Mouse (Mus musculus) macrophage (primary cell): ENCODE data around the gene Phf20. TPM values are rescaled to one million over a fixed set of nuclear protein-coding genes. Genes with fewer than 3 reads are reported as not detected.
"Not testable (repeated sequence)": the region's sequence is repeated elsewhere in the genome, so short reads cannot be mapped to it uniquely, and the experiment has no call there.

Experiments used
- H3K27ac ChIP-seq: fragments of 350-480 bp; formaldehyde crosslinking; 2 replicates; pipeline ENCODE4 v1.9.0; 2021
- H3K36me3 ChIP-seq: fragments of 350-480 bp; formaldehyde crosslinking; 2 replicates; pipeline ENCODE4 v1.9.0; 2021; ENCODE audit errors: inconsistent target
- H3K4me3 ChIP-seq: fragments of 350-480 bp; formaldehyde crosslinking; 2 replicates; pipeline ENCODE4 v1.9.0; 2021; ENCODE audit errors: inconsistent target
- H3K79me2 ChIP-seq: fragments of 350-480 bp; formaldehyde crosslinking; 2 replicates; pipeline ENCODE4 v1.9.0; 2021; ENCODE audit errors: inconsistent target
- WGBS: methylation state at CpG from one replicate; pipeline ENCODE4 v1.1.7; 2026; ENCODE audit warnings: inconsistent platforms; ENCODE audit not compliant: missing documents; 5-methylcytosine and 5-hydroxymethylcytosine counted together
- polyA plus RNA-seq: library from polyadenylated mRNA; stranded (reverse); fragments of 250-400 nt; gene quantifications from 3 replicates; pipeline ENCODE4 v1.2.4, GENCODE M21; 2018; ENCODE audit warnings: inconsistent platforms
- total RNA-seq, 78 experiments: library from RNA; depleted of rRNA; stranded (reverse); fragments of 250-400 nt; gene quantifications; 1 replicate in 9 of 78; 2 replicates in 24 of 78; 3 replicates in 43 of 78; 4 replicates in 2 of 78; pipeline ENCODE4 v1.2.4; 2018; ENCODE audit warnings: inconsistent platforms in 56 of 78

Phf20 gene
- 100 to 1,000 TPM; 176 to 613 (median 471) TPM for total RNA-seq (2018; cell fraction: chromatin; rRNA removed)
- total RNA-seq (2018; cell fraction: cytosol; rRNA removed): 10 to 100 TPM; 18.1 to 64.1 (median 43.5) TPM
- 100 to 1,000 TPM in 19 of 26 experiments, 10 to 100 TPM in 7; 55.0 to 247 (median 149) TPM for total RNA-seq (2018; cell fraction: nucleus; rRNA removed)
- 30.3 to 83.9 TPM (median 31.8 TPM) in 3 replicates for polyA plus RNA-seq

DNA sequence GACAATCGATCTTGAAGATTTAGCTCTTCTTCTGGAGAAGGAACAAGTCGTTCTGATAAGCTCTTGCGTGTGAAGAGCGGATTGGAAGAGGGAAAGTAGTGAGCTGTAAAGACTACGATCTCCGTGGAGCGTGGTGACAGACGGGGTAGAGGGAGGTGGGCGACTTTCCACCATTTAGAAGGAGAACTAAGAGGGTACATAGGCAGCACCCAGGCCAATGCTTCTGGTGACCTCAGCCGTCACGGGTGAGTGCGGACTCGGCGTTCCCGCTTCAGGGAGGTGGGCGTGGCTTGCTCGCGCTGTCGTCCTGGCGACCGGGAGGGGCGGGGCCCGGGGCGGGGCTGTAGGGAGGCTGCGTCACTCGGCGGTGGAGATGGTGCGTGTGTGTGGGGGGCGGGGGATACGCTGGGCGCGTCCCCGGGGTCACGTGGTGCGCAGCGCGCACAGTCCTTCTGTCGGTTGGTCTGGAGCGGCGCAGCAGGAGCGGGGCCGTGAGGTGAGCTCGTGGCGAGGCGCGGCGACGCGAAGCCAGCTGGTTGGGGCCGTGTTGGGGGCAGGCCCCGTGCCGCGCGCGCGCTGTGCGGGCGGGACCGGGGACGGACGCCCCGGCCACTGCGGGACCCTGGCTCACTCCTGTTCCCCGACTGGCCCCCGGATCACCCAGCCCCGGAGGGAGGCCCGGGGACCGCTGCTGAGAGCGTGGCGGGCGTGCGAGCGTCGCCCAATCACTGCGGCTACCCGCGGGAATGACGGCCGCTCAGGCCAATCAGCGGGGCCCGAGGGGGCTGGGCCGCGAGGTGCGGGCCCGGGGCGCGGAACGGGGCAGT is at the start of gene Phf20:
Phf20 (plus strand) TSS at position 165 of the 827 bp plus-strand sequence.
- no peaks in the 10 kb centered on the region for H3K36me3 ChIP-seq
- peak within 1 kb of the TSS; percentile 85 for H3K4me3 ChIP-seq
- peak within 1 kb of the TSS; percentile 91 for H3K27ac ChIP-seq
- WGBS: 1% methylated on average over 80 of the region's 88 CpGs
- peaks cover 46% of the 10 kb centered on the region for H3K79me2 ChIP-seq

DNA sequence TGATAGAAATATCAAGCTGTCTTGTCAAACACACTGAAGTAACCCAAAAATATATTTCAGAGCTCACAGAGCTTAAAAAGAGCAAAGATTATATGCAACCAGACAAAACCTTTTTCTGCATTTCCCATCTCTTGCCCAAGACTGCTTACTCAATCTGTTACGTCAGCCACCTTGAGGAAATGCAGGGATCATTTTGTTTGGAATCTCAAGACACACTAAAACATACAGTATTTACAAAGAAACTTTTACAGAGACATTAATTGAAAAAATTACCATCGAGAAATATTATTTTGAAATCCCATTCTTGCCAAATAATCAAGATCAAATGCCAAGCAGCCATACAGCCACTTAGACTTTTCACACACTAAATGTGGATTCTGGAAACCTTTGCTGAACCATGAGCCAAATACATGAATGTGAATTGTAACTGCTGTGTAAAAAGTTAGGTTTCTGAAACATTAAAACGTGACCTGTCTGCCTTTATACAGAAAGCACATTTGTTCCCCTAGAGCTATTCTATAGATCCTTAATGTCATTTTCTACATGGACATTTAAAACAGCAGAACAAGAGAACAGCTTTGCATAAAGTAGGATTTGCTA is 48.9 kb upstream of the Phf20 start:
- H3K36me3 ChIP-seq: peaks cover 33% of the 10 kb centered on the region

GRCm38 (mm10) chr2:156151538-156151937 is 44.7 kb upstream of the Phf20 start:
- Histone ChIP-seq H3K36me3 (peaks cover 68% of the 10 kb centered on the region), H3K4me3 (no peak overlapping the region), H3K27ac (no peak overlapping the region)

More for the DNA sequence above, 48.9 kb upstream of the Phf20 start:
- peaks cover 59% of the 10 kb centered on the region for H3K79me2 ChIP-seq
- no peak overlapping the region for H3K27ac ChIP-seq
- 71% methylated on average over 3 of the region's 3 CpGs for WGBS
- no peak overlapping the region for H3K4me3 ChIP-seq

DNA sequence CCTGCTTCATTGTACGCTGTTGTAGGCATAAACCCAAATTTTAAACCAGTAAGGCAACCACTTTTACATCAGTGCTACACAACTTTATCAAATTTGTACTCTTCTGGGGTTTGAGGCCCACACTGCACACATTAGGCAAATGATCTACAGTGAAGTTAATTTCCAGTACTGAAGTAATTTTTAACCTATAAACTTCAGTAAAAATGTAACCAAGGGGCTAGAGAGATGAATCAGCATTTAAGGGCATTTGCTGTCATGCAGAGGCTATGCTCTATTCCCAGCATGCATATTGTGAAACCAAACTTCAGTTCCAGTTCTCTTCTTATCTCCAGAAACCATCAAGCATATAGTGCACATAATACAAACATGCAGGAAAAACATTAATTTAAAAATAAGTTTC is 30.8 kb upstream of the Phf20 start:
- Histone ChIP-seq H3K4me3 (no peak overlapping the region), H3K36me3 (peaks cover 89% of the 10 kb centered on the region), H3K27ac (no peak overlapping the region), H3K79me2 (peaks cover 100% of the 10 kb centered on the region)
- 100% methylated on average over 1 of the region's 1 CpGs for WGBS

More at GRCm38 (mm10) chr2:156151538-156151937, 44.7 kb upstream of the Phf20 start:
- H3K79me2 ChIP-seq: peaks cover 83% of the 10 kb centered on the region

DNA sequence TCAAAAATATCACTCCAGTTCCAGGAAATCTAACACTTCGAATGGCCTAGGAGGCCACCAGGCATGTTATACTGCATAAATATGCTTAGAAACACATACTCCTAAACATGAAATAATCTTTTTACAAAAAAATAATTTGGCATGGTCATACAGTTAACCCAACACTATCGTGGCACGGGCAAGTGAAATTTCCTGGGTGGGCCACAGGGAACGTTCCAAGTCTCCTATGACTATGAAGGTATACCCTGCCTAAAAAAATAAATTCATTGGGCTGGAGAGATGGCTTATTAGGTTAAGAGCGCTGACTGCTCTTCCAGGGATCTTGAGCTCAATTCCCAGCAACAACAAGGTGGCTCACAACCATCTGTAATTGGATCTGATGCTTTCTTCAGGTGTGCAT is 29.7 kb upstream of the Phf20 start:
- H3K4me3 ChIP-seq: no peak overlapping the region

DNA sequence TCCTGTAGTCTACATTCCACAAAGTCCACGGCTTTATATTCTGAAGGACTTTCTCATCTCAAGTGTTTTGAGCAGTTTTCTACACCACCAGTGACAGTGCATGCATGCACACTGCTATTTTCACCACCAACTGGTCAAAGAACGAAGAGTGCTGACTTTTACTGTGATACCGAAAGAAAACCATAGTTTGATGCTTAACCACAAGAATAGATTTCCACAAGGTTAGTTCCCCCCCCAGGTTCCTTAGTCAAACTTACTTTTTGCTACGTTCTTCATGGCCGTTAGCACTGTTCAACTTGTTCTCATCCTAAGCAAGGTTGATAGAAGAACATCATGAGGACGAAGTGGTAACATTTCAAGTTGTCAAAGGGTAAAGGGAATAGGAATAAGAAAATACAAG is 19.2 kb upstream of the Phf20 start:
- Histone ChIP-seq H3K4me3 (no peak overlapping the region), H3K27ac (no peak overlapping the region), H3K36me3 (peaks cover 64% of the 10 kb centered on the region), H3K79me2 (peaks cover 76% of the 10 kb centered on the region)
- 34% methylated on average over 6 of the region's 6 CpGs for WGBS

More for the DNA sequence above, 29.7 kb upstream of the Phf20 start:
- Histone ChIP-seq H3K36me3 (peaks cover 83% of the 10 kb centered on the region), H3K27ac (no peak overlapping the region), H3K79me2 (peaks cover 100% of the 10 kb centered on the region)
- 89% methylated on average over 5 of the region's 5 CpGs for WGBS

DNA sequence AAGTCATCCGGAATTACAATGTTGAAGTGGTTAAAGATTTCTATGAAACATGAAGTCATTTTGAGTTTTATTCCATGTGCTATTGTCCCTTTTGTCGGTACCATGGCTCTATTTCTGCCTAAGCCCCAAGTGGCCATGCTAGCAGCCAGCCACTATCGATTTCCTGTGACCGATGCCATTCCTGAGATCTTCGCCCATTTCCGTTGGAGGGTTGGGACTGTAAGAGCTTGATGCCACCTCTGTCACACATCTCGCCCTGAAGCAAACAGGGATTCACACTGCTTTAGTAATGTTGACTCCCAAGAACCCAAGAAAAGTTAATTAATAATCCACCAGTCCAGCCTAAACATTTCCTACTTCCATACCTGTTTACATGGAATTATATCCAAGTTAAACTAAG is 18.6 kb upstream of the Phf20 start:
- WGBS: 47% methylated on average over 7 of the region's 7 CpGs
- H3K79me2 ChIP-seq: peaks cover 70% of the 10 kb centered on the region
- H3K27ac ChIP-seq: no peak overlapping the region
- H3K36me3 ChIP-seq: peaks cover 58% of the 10 kb centered on the region
- peak overlapping the region; percentile 93; the same call in 1 of the 2 replicates for H3K4me3 ChIP-seq

DNA sequence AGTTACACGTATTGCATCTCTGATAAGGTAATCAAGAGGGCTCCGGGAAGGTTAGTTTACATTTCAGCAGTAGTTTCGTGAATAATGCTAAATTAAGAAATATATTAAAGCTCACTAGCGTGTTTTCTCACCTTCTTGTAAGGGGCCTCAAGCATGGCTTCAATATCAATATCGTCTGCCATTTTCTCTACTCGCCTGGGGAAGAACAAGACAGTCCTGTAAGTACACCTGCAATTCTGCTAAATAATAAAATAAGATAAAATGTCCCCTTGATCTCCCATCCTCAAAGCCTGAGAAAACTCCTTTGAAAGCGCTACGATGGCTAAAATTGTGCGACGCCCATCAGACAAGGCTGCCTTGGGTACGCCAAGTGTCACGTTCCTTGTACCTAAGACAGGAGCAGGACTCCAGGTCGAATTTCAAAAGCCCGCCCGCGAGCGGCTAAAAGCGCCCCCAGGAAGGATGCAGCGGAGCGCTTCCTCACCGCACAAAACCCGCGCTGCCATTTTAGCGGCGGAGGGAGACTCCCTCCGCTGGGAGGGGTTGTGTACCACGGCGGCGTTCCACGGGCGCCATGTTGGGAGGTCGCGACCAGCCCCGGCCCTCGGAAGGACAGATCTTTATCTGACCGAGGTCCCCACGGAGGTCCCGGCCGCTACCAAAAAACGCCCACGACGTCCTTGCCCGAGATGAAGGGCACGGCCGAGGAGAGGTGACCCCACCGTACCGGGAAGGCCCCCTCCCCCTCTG is 17.0 kb upstream of the Phf20 start:
- WGBS: under 1% methylated on average over 47 of the region's 47 CpGs

GRCm38 (mm10) chr2:156179796-156180093 is 16.5 kb upstream of the Phf20 start:
- H3K4me3 ChIP-seq: peak overlapping the region; percentile 93
- WGBS: 0% methylated on average over 27 of the region's 41 CpGs
- H3K27ac ChIP-seq: peak overlapping the region; percentile 96
- H3K36me3 ChIP-seq: peaks cover 38% of the 10 kb centered on the region
- H3K79me2 ChIP-seq: peaks cover 49% of the 10 kb centered on the region

More for the DNA sequence above, 17.0 kb upstream of the Phf20 start:
- Histone ChIP-seq H3K4me3 (peak overlapping the region; percentile 93), H3K27ac (peak overlapping the region; percentile 96), H3K36me3 (peaks cover 43% of the 10 kb centered on the region), H3K79me2 (peaks cover 54% of the 10 kb centered on the region)

DNA sequence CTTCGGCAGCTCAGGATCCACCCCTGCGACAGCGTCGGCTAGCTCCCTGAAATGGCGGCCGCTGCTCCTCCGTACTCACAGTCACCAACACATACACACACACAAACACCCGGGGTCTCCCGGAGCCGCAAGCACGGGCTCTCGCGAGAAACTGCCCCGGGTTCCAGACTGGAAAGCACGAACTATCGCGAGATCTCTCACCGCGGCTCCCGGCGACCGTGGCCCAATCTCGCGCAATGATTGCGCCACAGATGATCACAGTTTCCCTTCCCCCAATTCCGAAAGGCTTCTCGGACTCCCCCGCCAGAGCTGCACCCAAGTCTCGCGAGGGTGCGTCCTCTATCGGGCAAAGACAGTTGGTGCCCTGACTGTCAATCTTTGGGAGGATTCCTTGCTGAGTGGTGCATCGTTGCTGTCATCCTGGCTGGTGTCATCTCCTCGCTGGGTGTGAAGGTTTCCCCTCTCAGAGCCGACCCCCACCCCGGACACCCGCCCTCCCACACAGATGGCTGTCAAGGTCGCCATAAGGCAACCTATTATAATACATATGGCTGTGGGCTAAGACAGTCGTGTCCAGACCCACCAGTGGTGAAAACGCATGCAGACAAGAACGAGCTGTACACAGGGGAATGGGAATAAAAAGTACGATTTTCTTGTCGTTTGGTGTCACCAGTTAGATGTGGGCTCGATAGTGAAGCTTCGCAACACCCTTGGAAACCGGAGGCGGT is 16.0 kb upstream of the Phf20 start, which contains the start of gene Rbm39:
Rbm39 (minus strand) TSS at position 145 of the 728 bp plus-strand sequence.
- Histone ChIP-seq H3K79me2 (peaks cover 44% of the 10 kb centered on the region), H3K27ac (peak within 1 kb of the TSS; percentile 96), H3K4me3 (peak within 1 kb of the TSS; percentile 93), H3K36me3 (peaks cover 32% of the 10 kb centered on the region)
- under 1% methylated on average over 42 of the region's 47 CpGs for WGBS

GRCm38 (mm10) chr2:156180824-156181590 is 15.3 kb upstream of the Phf20 start:
- Histone ChIP-seq H3K27ac (peak overlapping the region; percentile 96), H3K79me2 (peaks cover 37% of the 10 kb centered on the region), H3K36me3 (peaks cover 26% of the 10 kb centered on the region), H3K4me3 (peak overlapping the region; percentile 93)
- WGBS: 5% methylated on average over 8 of the region's 8 CpGs

- H3K4me3 ChIP-seq: no peak overlapping the region
Observed at GRCm38 (mm10) chr2:156181592-156181991, 14.7 kb upstream of the Phf20 start.

GRCm38 (mm10) chr2:156189241-156189640 is 7.0 kb upstream of the Phf20 start:
- 48% methylated on average over 7 of the region's 7 CpGs for WGBS
- not testable (repeated sequence) for H3K4me3 ChIP-seq, H3K36me3 ChIP-seq, H3K79me2 ChIP-seq
- peak overlapping the region; percentile 87 for H3K27ac ChIP-seq

More at GRCm38 (mm10) chr2:156181592-156181991, 14.7 kb upstream of the Phf20 start:
- WGBS: 95% methylated on average over 2 of the region's 2 CpGs
- Histone ChIP-seq H3K27ac (peak overlapping the region; percentile 96), H3K79me2 (peaks cover 31% of the 10 kb centered on the region), H3K36me3 (peaks cover 21% of the 10 kb centered on the region; the same call in 1 of the 2 replicates)
